Mouse (Mus musculus) hindbrain, embryonic 10.5 days (tissue): ENCODE results near the gene Gpr179. TPM values are rescaled to one million over a fixed set of nuclear protein-coding genes. Genes with fewer than 3 reads are reported as not detected.
A peak's percentile ranks its signal among the peaks of the same experiment; 100 is the strongest.
"Not testable (repeated sequence)": the region's sequence is repeated elsewhere in the genome, so short reads cannot be mapped to it uniquely, and the experiment has no call there.

Experiments
- DNase-seq: peaks from one replicate; pipeline ENCODE4 v3.0.0-alpha.2; 2017; ENCODE audit warnings: low spot score
- H3K27ac ChIP-seq: fragments of 300-500 bp; sonication (generic); 2 replicates; pipeline ENCODE4 v1.5.1; 2016; ENCODE audit warnings: mild to moderate bottlenecking, moderate library complexity
- H3K27me3 ChIP-seq: fragments of 300-500 bp; sonication (generic); 2 replicates; pipeline ENCODE4 v1.6.1; 2016; ENCODE audit warnings: mild to moderate bottlenecking; ENCODE audit not compliant: poor library complexity, insufficient read depth, severe bottlenecking
- H3K36me3 ChIP-seq: fragments of 300-500 bp; sonication (generic); 2 replicates; pipeline ENCODE4 v1.6.1; 2016; ENCODE audit warnings: mild to moderate bottlenecking, moderate library complexity
- H3K4me1 ChIP-seq: fragments of 300-500 bp; sonication (generic); replicated peaks from 2 replicates; pipeline ENCODE4 v1.6.1; 2016; ENCODE audit warnings: mild to moderate bottlenecking
- H3K4me3 ChIP-seq: fragments of 300-500 bp; sonication (generic); 2 replicates; pipeline ENCODE4 v1.5.1; 2016; ENCODE audit warnings: mild to moderate bottlenecking, moderate library complexity
- H3K9me3 ChIP-seq: fragments of 300-500 bp; sonication (generic); 2 replicates; pipeline ENCODE4 v1.6.1; 2016; ENCODE audit warnings: mild to moderate bottlenecking, moderate library complexity
- WGBS: fragments of 180-500 bp; shearing (Covaris S2); methylation state at CpG from one replicate; pipeline ENCODE4 v1.1.7; 2016; 5-methylcytosine and 5-hydroxymethylcytosine counted together
- polyA plus RNA-seq: library from polyadenylated mRNA; unstranded; fragments of >200 nt; fragmentation: Nextera tagmentation; extraction: Ambion mirVana; gene quantifications from 2 replicates; pipeline ENCODE4 v1.2.1, GENCODE M21; 2016

The Gpr179 gene
- polyA plus RNA-seq, 1 experiment from 2014 or later, result 0.07 TPM

- 45% methylated on average over 9 of the region's 9 CpGs for WGBS
- peaks cover 15% of the 10 kb centered on the region for H3K27me3 ChIP-seq
- H3K36me3 ChIP-seq, result peaks cover 35% of the 10 kb centered on the region
- no peak overlapping the region for H3K27ac ChIP-seq
- H3K9me3 ChIP-seq, result no peaks in the 10 kb centered on the region
- H3K4me3 ChIP-seq, result no peak overlapping the region
- DNase-seq, result no peak
- H3K4me1 ChIP-seq, result peaks cover 50% of the 10 kb centered on the region
These were observed 18.8 kb downstream of the Gpr179 start for GRCm38 (mm10) chr11:97333044-97333443.

GRCm38 (mm10) chr11:97331231-97332190 lies 20.4 kb downstream of the Gpr179 start:
- Histone ChIP-seq H3K4me1 (peaks cover 43% of the 10 kb centered on the region), H3K4me3 (no peak overlapping the region), H3K9me3 (no peaks in the 10 kb centered on the region), H3K27me3 (no peaks in the 10 kb centered on the region), H3K36me3 (peaks cover 50% of the 10 kb centered on the region), H3K27ac (no peak overlapping the region)
- DNase-seq, result no peak
- 89% methylated on average over 12 of the region's 12 CpGs for WGBS

GRCm38 (mm10) chr11:97330315-97330714 lies 21.6 kb downstream of the Gpr179 start:
- H3K27me3 ChIP-seq, result no peaks in the 10 kb centered on the region
- no peak overlapping the region for H3K4me3 ChIP-seq
- peaks cover 33% of the 10 kb centered on the region for H3K4me1 ChIP-seq
- DNase-seq, result no peak
- no peak overlapping the region for H3K27ac ChIP-seq
- H3K9me3 ChIP-seq, result no peaks in the 10 kb centered on the region
- 96% methylated on average over 1 of the region's 1 CpGs for WGBS
- peaks cover 62% of the 10 kb centered on the region for H3K36me3 ChIP-seq

GRCm38 (mm10) chr11:97328148-97328547 lies 23.7 kb downstream of the Gpr179 start:
- DNase-seq, result peak; percentile 74
- H3K9me3 ChIP-seq, result no peaks in the 10 kb centered on the region
- peaks cover 16% of the 10 kb centered on the region; the same call in 1 of the 2 replicates for H3K4me1 ChIP-seq
- WGBS, result 33% methylated on average over 9 of the region's 9 CpGs
- H3K27ac ChIP-seq, result no peak overlapping the region
- peaks cover 82% of the 10 kb centered on the region for H3K36me3 ChIP-seq
- H3K4me3 ChIP-seq, result no peak overlapping the region
- no peaks in the 10 kb centered on the region for H3K27me3 ChIP-seq

GRCm38 (mm10) chr11:97325224-97325623 lies 26.7 kb downstream of the Gpr179 start:
- H3K36me3 ChIP-seq, result peaks cover 97% of the 10 kb centered on the region
- 80% methylated on average over 1 of the region's 1 CpGs for WGBS

GRCm38 (mm10) chr11:97321894-97322600 lies 29.8 kb downstream of the Gpr179 start:
- not testable (repeated sequence) for H3K4me1 ChIP-seq
- H3K36me3 ChIP-seq, result peaks cover 85% of the 10 kb centered on the region

More at GRCm38 (mm10) chr11:97325224-97325623, 26.7 kb downstream of the Gpr179 start:
- H3K27ac ChIP-seq, result no peak overlapping the region
- no peaks in the 10 kb centered on the region for H3K9me3 ChIP-seq
- no peaks in the 10 kb centered on the region for H3K4me1 ChIP-seq
- H3K4me3 ChIP-seq, result no peak overlapping the region
- no peak for DNase-seq
- H3K27me3 ChIP-seq, result no peaks in the 10 kb centered on the region

GRCm38 (mm10) chr11:97321197-97321596 lies 30.7 kb downstream of the Gpr179 start:
- 92% methylated on average over 8 of the region's 8 CpGs for WGBS
- DNase-seq, result no peak
- Histone ChIP-seq H3K36me3 (peaks cover 77% of the 10 kb centered on the region), H3K4me3 (no peak overlapping the region), H3K9me3 (no peaks in the 10 kb centered on the region), H3K27me3 (no peaks in the 10 kb centered on the region), H3K4me1 (peaks cover 8% of the 10 kb centered on the region), H3K27ac (no peak overlapping the region)

More at GRCm38 (mm10) chr11:97321894-97322600, 29.8 kb downstream of the Gpr179 start:
- H3K4me3 ChIP-seq, H3K27ac ChIP-seq, H3K9me3 ChIP-seq, DNase-seq, H3K27me3 ChIP-seq: not testable (repeated sequence)
- 84% methylated on average over 8 of the region's 8 CpGs for WGBS

- peak; percentile 98 for DNase-seq
- Histone ChIP-seq H3K27ac (peak within 1 kb of the TSS; percentile 89), H3K9me3 (no peaks in the 10 kb centered on the region), H3K4me1 (peaks cover 21% of the 10 kb centered on the region), H3K4me3 (peak within 1 kb of the TSS; percentile 62), H3K36me3 (peaks cover 25% of the 10 kb centered on the region), H3K27me3 (peaks cover 9% of the 10 kb centered on the region; the same call in 1 of the 2 replicates)
- under 1% methylated on average over 50 of the region's 50 CpGs for WGBS
These were observed 36.1 kb downstream of the Gpr179 start, which contains the start of gene Mrpl45 for GRCm38 (mm10) chr11:97315504-97316503. Mrpl45 (plus strand) TSS chr11:97315716.

- Histone ChIP-seq H3K27ac (peak overlapping the region; percentile 89), H3K27me3 (peaks cover 12% of the 10 kb centered on the region; the same call in 1 of the 2 replicates), H3K9me3 (no peaks in the 10 kb centered on the region), H3K36me3 (peaks cover 17% of the 10 kb centered on the region), H3K4me3 (peak overlapping the region; percentile 62), H3K4me1 (peaks cover 29% of the 10 kb centered on the region)
- 53% methylated on average over 8 of the region's 8 CpGs for WGBS
- DNase-seq, result no peak
These were observed 37.0 kb downstream of the Gpr179 start for GRCm38 (mm10) chr11:97314751-97315503.

GRCm38 (mm10) chr11:97314110-97314509 lies 37.8 kb downstream of the Gpr179 start:
- H3K27ac ChIP-seq, result no peak overlapping the region
- DNase-seq, result no peak
- H3K4me1 ChIP-seq, result peaks cover 38% of the 10 kb centered on the region
- H3K36me3 ChIP-seq, result peaks cover 10% of the 10 kb centered on the region; the same call in 1 of the 2 replicates
- peaks cover 17% of the 10 kb centered on the region; the same call in 1 of the 2 replicates for H3K27me3 ChIP-seq
- WGBS, result 95% methylated on average over 3 of the region's 3 CpGs
- H3K4me3 ChIP-seq, result no peak overlapping the region
- no peaks in the 10 kb centered on the region for H3K9me3 ChIP-seq

GRCm38 (mm10) chr11:97312871-97313270 lies 39.0 kb downstream of the Gpr179 start:
- H3K9me3 ChIP-seq, H3K4me3 ChIP-seq, DNase-seq, H3K27ac ChIP-seq, H3K36me3 ChIP-seq: not testable (repeated sequence)
- 82% methylated on average over 1 of the region's 1 CpGs for WGBS
- peaks cover 38% of the 10 kb centered on the region for H3K4me1 ChIP-seq
- peaks cover 18% of the 10 kb centered on the region; the same call in 1 of the 2 replicates for H3K27me3 ChIP-seq
